Mouse (Mus musculus): Measurements from ENCODE around the gene H2al2c.
"Not testable (repeated sequence)": the region's sequence is repeated elsewhere in the genome, so short reads cannot be mapped to it uniquely, and the experiment has no call there.

The H2al2c gene

GRCm38 (mm10) chrY:2598799-2599198, at the start of gene H2al2c:
Gene H2al2c, plus strand, starts transcription at chrY:2599099.
- not testable (repeated sequence) for DNase-seq

Data from kidney, postnatal 14 days (tissue).